Mouse (Mus musculus): ENCODE measurements around the gene Casc3.
"Not testable (repeated sequence)": the region's sequence is repeated elsewhere in the genome, so short reads cannot be mapped to it uniquely, and the experiment has no call there.

Gene Casc3

DNA sequence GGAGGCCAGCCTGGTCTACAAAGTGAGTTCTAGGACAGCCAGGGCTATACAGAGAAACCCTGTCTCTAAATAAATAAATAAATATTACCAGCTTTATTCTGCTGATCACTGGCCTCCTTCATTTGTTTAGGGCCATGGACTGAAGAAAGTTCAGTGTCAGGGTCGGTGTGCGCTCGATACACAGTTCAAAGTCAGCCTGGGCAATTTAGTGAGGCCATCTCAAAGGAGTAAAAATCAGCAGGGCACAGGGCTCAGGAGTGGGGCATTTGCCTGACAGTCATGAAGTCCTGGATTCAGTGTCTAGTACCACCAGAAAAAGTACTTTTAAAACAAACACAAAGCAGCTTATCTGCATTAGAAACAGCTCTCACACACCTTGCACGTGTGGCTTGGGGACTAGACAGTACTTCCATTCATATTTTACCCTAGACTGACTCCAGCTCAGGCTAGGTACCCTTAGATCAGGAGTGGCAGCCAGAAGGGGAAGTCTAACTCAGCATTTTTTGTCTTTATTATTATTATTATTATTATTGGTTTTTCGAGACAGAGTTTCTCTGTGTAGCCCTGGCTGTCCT, 14.0 kb upstream of the Casc3 start:
- DNase-seq = no peak

DNA sequence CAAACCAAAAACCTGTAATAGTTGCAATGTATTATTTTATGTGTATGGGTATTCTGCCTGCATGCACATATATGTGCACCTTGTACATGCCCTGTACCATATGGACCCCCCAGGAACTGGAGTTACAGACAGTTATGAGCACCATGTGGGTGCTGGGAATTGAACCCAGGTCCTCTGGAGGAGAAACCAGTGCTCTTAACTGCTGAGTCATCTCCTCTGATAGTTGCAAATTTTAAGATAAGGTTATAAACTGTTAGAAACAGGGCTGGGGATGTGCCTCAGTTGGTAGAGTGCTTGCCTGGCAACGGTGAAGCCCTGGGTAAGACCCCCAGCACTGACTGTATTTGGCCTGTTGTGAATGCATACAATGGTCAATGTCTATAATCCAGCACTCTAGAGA, 13.3 kb upstream of the Casc3 start:
- DNase-seq = no peak

DNA sequence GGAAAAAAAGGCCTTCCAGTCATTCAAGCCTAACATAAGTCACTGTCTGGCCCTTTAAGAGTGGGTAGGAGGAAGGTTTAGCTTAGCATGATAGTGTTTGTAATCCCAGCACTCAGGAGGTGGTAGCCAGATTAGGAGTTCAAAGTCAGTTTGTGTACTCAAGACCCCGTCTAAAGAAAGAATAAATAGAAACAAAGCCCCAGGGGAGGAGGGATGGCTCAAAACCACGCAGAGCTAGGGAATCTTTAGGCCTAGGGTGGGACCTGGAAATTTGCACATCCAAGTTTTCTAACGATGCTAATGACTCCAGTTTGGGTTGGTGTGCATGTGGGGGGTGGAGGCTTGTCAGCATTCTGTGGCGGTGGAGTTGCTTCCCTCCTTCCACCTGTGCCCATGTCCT, 12.6 kb upstream of the Casc3 start:
- DNase-seq = no peak

DNA sequence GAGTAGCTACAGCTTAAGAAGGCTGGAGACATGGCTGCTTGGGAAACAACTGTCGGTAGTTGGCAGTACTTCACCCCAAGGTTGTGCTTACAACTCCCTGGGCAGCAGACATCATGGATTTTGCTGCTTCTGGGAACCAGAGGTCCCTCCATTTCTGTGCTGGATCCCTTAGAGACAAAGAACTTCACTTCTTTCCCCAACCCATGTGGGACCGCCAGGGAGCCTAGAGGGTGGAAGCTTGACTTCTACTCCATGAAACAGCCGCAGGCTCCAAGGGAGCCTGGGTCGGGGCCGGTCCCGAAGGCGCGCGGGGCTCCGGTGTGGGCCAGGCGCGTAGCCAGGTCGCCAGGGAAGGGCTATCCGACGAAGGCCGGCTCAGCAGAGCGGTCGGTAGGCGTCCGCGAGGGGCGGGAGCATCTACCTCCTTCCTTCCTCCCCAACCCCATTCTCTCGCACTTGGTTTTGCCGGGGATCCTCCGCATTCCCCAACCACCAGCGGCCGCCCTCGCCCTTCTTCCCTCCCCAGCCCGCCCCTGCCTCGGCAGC, 10.2 kb upstream of the Casc3 start:
- DNase-seq = peak; percentile 78

DNA sequence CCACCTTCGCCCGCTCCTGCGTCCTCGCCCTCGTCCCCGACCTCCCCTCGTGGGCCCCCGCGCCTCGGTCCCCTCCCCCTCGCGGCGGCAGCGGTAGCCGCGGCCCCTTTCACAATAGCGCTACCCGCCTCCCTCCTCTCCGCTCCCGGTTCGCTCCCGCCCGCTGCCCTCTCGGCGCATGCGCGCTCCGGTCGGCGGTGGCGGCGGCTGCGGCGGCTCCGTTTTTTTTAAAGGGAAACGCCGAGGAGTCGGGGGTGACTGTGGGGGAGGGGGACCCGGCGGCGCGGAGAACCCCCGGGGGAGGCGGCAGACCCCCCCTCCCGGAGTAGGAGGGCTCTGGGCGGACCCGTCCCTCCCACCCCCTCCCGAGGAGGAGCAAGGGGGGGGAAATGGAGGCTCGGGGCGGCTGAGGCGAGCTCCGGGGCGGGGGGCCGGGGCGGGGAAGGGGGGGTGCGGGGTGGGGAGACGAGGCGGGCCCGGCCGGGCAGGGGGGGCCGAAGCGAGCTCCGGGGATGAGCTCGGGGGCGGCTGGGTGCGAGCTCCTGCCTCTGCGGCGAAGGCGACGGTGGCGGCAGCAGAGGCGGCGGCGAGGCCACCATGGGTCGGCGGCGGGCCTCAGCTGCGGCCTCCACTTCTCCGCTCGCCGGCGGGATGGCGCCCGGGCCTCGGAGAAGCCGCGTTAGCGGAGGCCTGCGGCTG, 9.5 kb upstream of the Casc3 start, which contains the start of gene Msl1:
Gene Msl1 (plus strand): TSS at position 502 of the 699 bp plus-strand sequence.
- peak; percentile 91 for DNase-seq

DNA sequence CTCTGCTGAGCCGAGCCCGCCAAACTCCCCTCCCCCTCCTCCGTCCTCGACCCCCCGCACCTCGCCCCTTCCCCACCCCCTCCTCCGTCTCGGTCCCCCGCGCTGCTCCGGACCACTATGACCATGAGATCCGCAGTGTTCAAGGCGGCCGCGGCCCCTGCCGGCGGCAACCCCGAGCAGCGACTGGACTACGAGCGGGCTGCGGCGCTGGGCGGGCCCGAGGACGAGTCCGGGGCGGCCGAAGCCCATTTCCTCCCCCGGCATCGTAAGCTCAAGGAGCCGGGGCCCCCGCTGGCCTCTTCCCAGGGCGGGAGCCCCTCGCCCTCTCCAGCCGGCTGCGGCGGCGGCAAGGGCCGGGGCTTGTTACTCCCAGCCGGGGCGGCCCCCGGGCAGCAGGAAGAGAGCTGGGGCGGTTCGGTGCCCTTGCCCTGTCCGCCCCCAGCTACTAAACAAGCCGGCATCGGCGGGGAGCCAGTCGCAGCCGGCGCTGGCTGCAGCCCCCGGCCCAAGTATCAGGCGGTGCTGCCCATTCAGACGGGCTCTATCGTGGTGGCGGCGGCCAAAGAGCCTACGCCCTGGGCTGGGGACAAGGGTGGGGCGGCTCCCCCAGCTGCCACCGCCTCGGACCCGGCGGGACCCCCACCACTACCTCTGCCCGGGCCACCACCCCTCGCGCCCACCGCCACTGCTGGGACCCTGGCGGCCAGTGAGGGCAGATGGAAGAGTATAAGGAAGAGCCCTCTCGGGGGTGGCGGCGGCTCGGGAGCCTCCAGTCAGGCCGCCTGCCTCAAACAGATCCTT, 8.8 kb upstream of the Casc3 start:
- DNase-seq = peak; percentile 59

DNA sequence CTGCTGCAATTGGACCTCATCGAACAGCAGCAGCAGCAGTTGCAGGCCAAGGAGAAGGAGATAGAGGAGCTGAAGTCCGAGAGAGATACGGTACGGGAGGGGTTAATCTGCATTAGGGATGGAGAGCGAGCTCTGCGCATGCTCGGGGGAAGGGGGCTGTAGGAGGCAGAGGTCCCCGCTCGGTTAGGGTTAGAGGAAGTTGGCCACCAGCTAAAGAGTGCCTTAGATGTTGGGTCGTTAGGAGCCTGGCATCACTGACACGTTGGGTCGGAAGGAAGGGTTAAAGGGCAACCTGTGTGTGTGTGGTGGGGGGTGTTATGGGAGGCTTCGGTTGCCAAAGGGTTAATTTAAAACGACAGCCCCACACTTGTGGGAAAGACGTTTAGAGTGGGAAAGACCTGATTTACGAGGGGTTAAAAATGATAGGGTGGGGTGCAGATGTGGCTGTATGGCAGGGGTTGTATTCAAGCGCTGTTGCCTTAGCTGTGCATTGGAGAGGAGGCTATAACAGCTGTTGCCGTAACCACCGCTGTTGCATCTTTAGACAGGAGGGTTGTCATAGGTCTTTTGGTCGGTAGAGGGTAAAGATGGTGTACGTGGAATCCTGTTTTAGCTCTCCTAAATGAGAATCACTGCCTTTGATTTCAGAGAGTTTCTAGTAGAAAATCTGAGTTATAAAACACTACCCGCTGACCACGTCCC, 8.0 kb upstream of the Casc3 start:
- DNase-seq = peak; percentile 70

DNA sequence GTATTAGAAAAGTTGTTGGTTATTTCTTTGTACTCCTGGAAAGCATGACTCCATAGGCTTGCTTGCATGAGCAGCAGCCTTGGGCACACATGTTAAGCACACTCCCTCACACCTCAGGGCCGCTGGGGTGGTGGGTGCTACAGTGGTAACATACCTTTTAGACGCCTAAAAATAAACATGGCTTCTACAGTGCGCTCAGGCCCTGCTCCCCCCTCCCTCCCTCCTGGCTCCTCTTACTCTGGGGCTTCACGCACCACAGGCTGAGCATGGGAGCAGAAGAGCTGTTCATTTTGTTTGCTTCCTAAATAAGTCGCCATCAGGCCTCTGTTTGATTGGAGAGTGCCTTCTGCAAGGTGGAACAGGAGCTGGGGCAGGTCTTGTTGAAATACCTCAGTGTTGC, 7.4 kb upstream of the Casc3 start:
- DNase-seq = no peak

DNA sequence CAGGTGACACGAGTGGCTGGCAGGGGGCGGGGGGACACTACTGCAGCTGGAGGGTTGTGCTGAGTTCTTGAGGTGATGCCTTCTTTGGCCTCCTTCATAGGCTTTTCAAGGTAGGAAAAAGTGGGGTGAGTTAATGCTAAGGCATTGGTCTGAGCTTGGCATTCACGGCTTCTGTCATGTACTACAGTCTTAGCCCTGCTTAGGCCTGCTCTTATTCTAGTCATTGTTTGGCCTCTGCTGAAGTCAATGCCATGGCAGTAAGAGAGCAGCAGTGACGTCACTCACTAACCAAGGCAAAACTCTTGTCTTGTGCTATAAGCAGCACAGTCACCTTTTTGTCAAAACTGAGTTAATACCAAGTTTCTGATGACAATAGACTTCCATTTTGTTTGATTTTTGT, 6.8 kb upstream of the Casc3 start:
- no peak for DNase-seq

DNA sequence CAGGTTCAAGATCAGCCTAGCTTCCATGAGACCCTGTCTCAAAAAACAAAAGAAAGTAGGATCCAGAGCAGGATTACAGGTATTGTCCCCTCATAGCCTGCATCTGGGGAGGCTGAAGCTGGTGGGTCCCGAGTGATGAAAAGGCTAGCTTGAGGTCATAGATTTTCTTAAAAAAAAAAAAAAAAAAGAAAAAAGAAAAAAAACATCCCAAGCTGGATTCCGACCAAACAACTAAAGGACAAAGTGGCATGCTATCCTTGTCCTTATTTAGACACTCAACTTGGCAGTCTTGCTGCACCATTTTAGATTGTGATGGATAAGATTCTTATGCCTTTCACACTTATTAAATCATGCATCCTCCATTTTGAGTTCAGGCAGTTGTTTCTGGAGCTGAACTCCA, 3.7 kb downstream of the Casc3 start:
- no peak for DNase-seq

DNA sequence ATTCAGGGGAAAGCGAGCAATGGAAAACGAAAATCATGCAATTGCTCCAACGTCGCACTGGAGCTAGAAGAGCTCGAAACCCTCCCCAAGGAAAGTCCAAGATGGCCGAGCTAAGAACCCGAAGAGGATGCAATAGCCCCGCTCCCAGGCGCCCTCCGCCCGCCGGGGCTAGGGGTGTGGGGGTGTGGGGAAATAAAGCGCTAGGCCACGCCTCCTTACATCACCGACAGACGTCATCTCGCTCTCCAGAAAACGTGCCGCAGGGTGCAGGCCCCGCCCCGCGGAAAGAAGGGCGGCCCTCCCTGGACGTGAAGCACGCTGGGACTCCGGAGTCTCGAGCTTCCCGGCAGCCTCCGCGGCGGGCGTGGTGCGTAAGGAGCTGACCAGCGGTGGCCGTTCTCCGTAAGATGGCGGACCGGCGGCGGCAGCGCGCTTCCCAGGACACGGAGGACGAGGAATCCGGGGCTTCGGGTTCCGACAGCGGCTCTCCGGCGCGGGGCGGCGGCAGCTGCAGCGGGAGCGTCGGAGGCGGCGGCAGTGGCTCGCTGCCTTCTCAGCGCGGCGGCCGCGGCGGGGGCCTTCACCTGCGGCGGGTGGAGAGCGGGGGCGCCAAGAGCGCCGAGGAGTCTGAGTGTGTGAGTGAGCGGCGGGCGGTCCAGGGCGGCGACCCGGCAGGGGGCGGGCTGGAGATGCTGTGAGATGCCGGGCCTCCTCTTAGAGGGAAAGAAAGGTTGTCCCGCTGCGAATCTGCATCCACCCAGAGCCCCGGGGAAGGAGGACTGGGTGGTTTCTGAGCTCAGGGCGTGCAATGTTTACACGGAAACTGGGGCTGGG, 5.0 kb downstream of the Casc3 start:
- peak; percentile 99 for DNase-seq

DNA sequence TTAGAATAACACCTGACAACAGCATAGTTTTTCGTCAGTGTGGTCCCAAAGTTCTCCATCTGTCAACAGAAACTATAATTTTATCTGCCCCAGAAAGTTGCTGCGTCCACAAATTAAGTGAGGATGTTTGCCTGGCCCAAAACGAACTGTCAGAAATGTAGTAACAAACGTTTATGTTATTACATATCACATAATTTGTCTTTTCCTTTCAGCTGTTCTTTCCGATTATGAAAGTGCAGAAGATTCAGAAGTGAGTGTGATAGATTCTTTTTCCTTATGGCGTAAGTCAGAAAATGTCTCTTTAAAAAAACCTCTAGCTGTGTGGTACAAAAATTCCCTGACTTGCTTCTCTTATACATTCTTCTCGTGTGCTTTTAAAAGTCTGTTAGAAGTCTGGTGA, 6.0 kb downstream of the Casc3 start:
- DNase-seq = no peak

DNA sequence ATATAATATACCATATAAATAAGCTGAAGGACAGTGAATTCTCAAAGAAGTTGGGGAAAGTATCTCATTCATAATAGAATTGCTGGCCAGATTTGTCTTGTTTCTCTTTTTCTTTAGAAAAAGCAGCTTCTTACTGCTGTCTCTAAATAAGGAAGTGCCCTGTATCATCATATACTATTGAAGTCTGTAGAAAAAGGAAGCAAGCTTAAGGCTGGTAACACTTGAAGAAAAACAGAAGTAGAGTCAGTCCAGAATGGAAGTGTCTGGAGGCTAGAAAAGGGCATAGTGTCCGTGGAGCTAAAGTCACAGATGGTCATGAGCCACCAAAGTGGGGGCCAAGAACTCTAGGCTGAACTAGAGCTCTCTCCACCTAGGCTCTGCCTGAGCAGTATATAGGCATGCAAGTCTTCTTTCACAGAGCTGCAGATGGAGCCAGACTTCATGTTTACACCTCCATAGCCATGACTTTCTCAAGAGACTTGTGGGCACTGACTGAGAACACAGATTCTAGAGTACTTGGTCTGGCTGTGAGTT, 12.1 kb downstream of the Casc3 start:
- no peak for DNase-seq

DNA sequence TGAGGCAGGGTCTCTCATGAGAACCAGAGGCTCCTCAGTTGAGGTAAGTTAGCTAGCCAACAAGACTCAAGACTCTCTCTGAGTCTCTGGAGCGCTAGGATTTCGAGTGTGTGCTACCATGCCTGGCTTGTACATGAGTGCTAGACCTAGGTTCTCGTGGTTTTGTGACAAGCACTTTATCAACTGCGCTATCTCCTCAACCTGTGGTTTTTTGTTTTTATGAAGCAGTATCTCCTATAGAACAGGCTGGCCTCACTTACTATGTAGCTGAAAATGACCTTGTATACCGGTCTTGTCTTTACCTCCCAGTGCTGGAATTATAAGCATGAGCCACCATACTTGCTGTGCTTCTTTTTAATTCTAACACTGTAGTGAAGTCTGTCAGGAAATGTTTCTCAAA, 16.3 kb downstream of the Casc3 start:
- no peak for DNase-seq

DNA sequence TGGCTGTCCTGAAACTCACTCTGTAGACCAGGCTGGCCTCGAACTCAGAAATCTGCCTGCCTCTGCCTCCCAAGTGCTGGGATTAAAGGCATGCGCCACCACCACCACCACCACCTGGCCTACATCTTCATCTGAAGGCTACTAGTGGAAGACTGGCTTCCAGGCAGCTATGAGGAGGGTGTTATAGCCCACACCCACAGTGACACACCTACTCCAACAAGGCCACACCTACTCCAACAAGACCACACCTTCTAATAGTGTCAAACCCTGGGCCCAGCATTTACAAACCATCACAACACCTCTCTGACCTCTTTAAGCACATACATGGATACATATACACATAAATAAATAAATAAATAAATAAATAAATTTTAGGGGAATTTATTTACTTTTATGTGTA, 21.4 kb downstream of the Casc3 start:
- not testable (repeated sequence) for DNase-seq

DNA sequence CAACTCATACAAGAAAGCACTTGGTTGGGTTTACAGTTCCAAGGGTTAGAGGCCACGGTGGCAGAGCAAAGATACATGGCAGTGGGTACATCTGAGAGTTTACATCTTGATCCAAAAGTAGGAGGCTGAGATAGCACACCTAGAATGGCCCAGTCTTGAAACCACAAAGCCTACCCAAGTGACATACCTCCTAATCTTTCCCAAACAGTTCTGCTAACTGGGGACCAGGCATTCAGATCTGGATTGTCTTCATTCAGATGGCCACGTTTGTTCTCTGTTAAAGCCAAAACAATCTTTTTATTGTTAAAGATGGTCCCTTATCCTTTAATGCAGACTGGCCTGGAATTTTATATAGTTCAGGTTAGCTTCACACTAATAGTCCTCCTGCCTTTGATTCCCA, 23.2 kb downstream of the Casc3 start:
- no peak for DNase-seq

DNA sequence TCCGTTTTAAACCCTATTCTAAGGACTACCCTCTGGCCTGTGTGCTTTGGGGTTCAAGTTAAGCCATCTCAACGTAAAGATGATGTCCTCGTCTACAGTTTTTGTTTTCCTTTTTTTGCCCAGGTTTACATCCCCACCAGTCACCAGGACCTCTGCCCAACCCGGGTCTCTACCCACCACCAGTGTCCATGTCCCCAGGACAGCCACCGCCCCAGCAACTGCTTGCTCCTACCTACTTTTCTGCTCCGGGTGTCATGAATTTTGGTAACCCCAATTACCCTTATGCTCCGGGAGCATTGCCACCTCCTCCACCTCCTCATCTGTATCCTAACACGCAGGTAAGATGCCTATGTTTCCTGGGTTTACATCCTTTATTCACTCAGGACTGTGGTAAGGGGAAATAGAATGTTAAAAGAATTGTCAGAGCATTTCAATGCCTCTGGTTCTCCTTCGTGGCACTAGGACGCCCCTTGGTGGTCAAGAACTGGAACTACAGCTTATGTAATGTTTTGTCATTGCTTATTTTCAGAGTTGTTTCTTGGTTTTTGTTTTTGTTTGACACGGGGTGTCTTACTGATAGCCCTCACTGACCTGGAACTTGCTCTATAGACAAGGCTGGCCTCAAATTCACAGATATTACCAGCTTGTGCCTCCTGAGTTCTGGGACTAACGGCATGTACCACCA, 24.5 kb downstream of the Casc3 start:
- DNase-seq = no peak

DNA sequence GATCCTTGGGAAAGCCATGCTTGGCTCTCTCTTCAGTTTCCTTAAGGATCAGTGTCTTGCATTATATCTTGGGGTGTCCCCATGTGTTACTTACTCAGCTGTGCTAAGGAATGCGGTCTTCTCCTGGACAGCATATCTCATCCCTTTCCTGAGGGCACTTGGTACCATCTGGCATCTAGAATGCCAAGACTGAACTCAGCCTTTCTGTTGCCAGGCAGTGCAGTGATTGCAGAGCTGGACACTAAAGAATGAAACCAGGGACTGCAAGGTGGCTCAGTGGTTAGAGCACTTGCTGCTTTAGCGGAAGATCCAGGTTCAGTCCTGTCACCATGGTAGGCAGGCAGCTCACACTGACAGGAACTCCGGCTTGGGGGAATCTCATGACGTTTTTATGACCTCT, 25.2 kb downstream of the Casc3 start:
- no peak for DNase-seq

DNA sequence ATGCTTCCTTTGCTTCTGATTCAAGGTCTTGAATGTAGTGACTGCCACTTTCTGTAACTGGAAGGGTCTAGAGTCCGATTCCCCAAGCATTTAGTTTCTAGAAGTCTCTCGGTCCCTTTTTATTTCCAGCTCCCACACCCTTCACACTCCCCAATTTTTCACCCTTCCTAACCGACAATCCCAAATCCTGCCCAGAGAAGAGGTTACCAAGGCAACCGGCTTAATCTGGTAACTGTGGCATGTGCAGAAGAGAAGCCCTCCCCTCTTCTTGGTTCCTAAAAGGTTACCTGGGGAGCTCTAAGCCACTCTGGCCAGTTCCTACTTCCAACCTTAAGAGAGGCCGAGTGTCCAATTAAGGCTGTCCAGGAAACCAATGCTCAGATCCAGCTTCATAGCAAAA, 30.6 kb downstream of the Casc3 start:
- no peak for DNase-seq

DNA sequence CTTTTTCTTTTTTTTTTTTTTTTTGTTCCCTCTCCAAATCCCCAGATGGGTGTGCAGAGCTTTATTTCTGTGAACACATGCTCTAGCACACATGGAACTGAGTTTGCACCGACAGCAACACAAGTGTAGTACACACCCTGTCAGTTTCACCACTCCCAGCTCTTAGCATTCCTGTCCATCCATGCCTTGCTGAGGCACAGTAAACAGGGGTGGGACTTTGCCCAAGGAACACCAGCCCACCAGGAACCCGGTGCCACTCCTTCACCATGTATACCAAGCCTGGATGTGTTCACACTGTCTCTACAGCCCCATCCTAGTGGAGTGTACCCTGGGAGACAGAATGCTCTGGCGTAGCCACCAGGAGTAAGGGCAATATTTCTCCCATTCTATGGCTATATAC, 31.0 kb downstream of the Casc3 start:
- no peak for DNase-seq

DNA sequence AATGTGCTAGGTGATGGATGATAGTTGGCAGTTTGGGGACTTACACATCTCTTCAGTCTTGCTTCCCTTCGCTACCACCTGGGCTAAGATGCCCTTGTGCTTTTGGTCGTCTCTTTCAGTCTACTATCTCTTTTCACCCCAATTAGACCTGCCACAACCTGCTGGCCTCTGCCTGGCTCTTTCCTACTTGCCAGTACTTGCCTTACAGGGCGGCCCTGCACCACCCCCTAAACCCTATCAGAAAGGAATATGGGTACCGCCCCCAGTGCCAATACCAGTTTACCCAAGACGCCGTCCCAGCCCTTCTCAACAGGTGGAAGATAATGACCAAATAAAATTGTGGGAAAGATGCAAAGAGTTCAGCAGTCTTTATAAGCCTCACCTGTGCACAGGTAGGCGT, 31.4 kb downstream of the Casc3 start:
- DNase-seq = no peak

Data from cerebellum, adult 11 months (tissue).